Mouse (Mus musculus) adrenal gland, adult 8-10 months (tissue): ENCODE results near the gene St14. TPM values are rescaled to one million over a fixed set of nuclear protein-coding genes. Genes with fewer than 3 reads are reported as not detected.
"Not testable (repeated sequence)": the region's sequence is repeated elsewhere in the genome, so short reads cannot be mapped to it uniquely, and the experiment has no call there.

Experiments
- DNase-seq: peaks from one replicate; pipeline ENCODE4 v3.0.0; 2022
- total RNA-seq, 4 experiments: library from RNA; stranded (reverse); gene quantifications; 2 replicates each; pipeline ENCODE4 v1.2.4; 2022

The St14 gene
- total RNA-seq, 4 experiments from 2014 or later = 0.65 to 1.1 (median 0.84) TPM

DNA sequence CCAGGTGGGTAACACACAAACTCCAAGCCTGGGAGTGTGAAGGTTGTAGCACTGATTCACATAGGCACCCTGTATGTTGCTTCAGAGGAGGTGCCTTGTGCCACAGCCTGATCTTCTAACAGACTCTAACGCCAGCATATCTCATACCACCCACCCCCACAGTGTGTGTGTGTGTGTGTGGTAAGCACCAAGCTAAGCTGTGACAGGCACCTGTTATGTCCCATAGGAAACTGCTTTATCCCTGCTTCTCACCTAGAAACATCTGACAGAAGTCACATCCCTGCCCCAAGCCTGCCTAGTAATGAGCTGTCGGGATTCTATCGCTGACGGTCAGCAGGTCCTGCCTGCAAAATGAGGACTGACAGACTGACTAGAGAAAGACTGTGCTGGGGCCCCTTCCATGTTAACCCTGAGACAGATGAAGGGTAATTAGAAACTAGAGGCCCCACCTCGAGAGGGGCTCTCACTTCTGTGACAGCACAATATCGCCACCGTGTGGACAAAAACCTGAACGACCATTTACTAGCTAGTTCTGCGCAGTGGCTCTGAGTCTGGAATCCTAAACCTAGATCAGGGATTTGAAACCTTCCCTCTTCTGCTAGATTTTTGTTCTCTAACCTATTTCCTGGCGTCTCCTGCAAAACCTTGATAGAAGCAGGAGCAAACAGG, 45.4 kb downstream of the St14 start:
- DNase-seq = no peak

GRCm38 (mm10) chr9:31085556-31085955, 46.1 kb downstream of the St14 start:
- no peak for DNase-seq

DNA sequence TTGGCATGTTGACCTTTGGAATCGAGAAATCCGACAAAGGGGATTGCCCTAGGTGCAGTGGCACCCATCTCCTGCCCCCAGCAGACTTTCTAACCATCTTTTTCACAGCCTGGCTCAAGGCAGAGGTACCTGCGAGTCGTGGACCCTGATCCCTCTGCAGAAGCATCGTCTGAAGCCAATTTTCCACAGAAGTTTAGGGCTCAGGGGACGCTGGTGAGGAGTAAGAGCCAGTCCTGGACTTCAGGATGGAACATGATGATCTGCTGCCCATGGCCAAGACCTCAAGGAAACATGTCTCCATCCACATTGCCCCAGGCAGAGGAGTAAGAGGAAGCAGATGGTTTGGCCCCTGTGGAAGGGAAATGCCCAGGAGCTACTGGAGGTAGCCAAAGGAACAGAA, 48.9 kb downstream of the St14 start:
- DNase-seq = no peak

DNA sequence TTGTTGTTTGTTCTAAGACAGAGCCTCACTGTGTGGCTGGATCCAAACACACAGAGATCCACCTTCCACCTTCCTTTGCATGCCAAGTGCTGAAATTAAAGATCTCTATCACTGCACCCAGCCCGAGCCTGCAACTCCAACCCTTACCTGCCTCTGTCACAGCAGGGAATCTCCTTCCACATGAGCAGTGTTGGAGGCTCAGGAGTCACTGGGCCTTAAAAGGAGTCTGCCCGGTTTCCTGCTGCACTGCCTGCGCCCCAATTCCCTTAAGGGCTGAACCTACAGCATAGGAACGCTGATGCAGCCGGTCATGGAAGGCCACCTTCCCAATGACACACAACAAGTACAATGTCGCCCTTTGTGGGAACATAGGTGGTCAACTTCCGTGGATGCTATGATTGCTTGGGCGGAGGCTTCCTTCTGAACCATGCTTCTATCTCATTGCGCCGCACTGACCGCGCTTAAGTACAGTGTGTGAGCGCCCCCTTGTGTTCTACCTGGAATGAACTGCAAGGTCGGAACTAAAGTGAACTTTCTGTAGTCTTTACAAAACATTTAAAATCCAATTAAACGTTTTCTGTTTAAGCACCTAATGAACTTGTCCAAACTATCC, 49.5 kb downstream of the St14 start:
- DNase-seq = peak; percentile 47

DNA sequence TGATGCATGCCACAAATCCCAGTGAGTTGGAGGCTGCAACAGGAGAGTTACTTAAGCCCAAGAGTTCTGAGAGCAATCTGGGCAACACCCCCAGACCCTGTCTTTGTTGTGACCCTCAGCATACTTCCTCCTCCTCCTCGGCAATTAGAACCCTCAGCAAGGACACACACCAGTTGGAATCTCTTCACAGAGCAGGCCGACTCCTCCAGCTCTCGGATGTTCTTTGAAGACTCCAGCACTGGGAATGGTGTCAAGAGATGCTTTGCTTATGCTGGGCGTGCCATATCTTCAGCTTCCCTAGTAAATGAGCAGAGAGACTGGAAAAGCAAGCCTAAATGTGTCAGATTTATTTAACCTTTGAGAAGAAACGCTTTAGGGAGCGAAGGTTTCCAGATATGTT, 50.9 kb downstream of the St14 start:
- no peak for DNase-seq

GRCm38 (mm10) chr9:31074836-31075235, 56.8 kb downstream of the St14 start:
- DNase-seq = no peak

- no peak for DNase-seq
Observed at GRCm38 (mm10) chr9:31073797-31074196, 57.9 kb downstream of the St14 start.

DNA sequence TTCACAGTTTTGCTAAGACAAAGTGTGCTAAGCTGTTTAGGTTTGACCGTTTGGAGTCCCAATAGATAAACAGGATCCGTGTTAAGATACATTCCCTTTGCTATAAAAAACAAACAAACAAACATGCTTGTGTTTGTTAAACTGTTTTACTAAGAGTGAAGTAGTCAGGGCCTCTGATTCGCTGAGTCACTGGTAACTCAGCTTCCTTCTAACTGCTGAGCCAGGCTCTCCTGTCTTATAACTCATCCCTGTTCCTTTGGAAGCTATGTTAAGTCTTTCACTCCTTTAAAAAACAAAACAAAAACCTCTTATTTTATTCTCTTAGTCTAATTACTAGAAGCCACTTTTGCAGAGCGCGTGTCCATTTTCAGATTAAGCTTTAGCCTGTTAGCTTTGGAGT, 59.4 kb downstream of the St14 start:
- no peak for DNase-seq

- no peak for DNase-seq
Observed at GRCm38 (mm10) chr9:31070706-31071105, 60.9 kb downstream of the St14 start.

DNA sequence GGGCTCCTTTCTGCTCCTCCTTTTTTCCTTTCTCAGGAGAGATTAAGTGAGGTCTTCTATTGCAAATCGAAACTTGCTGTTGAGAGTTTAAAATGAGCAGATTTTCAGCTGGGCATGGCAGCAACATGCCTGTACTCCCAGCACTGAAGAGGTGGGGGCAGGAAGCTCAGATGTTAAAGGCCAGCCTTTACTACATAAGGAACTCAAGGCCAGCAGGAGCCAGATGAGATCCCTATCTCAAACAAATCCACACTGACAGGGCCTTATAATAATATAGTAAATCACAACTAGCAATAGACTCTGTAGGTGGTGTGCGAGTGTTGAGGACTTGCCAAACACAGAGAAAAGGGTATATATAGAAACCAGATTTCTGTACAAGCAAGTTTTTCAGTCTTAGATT, 72.9 kb downstream of the St14 start:
- no peak for DNase-seq

DNA sequence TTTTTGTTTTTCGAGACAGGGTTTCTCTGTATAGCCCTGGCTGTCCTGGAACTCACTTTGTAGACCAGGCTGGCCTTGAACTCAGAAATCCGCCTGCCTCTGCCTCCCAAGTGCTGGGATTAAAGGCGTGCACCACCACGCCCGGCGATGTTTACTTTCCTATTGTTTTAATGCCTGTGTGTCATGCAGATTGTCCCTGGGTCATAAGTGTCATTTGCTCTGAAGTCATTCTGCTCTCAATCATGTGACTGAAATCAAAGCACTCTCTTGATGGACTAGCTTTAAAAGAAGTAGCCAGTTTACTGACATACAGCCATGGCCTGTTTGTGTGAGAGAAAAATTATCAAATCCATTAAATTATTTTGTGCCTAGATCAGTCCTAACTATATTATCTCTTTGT, 80.1 kb downstream of the St14 start:
- not testable (repeated sequence) for DNase-seq

DNA sequence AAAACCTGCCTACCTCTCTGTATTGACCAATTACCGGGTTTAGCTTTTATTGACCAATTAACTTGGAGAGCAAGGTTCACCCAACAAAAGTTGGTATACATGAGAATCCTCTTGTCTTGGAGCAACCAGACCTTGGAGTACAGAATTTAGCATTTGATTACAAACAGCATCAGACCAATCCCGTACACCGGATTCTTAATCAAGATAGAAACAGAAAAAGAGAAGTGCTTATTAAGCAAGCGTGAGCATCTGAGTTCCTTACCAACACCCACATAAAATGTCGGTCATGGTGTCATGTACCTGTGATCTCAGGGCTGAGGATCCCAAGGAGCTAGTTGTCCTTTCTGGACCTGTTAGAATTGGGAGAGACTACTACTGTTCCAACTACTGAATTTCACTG, 81.4 kb downstream of the St14 start:
- no peak for DNase-seq

Other genes starting within 250 kb of the St14 start
- gene Adamts15, start 209.4 kb downstream of the St14 start, total RNA-seq = 1 to 10 TPM; 3.8 to 8.2 (median 5.1) TPM
- under 1 TPM; 0.12 to 0.91 (median 0.64) TPM for gene Adamts8, start 189.3 kb downstream of the St14 start, total RNA-seq
- 10 to 100 TPM; 44.8 to 62.2 (median 51.1) TPM for gene Zbtb44, start 101.2 kb downstream of the St14 start, total RNA-seq
- 100 to 1,000 TPM; 633 to 794 (median 714) TPM for gene Aplp2, start 80.0 kb upstream of the St14 start, total RNA-seq
- 10 to 100 TPM in 3 of 4 experiments, 1 to 10 TPM in 1; 7.9 to 10.8 (median 10.5) TPM for gene Prdm10, start 148.7 kb upstream of the St14 start, total RNA-seq